Mouse (Mus musculus): ENCODE results near the gene Hc. TPM values are rescaled to one million over a fixed set of nuclear protein-coding genes. Genes with fewer than 3 reads are reported as not detected.

Hc gene
- polyA plus RNA-seq, 1 experiment from 2014 or later: not detected

- DNase-seq (ENCODE audit: low spot score) (no peak), ATAC-seq (ENCODE audit: insufficient number of reproducible peaks, low FRiP score, low TSS enrichment, low read depth) (no peak)
- Histone ChIP-seq H3K27ac (replicated peaks; ENCODE audit: low read depth, low read length) (no peak overlapping the region), H3K4me3 (ENCODE audit: low read depth, low read length) (no peak overlapping the region), H3K9me3 (ENCODE audit: control insufficient read depth, low read length) (no peaks in the 10 kb centered on the region), H3K4me2 (ENCODE audit: low read depth, severe bottlenecking) (no peak overlapping the region), H3K9ac (ENCODE audit: low read length) (no peak overlapping the region), H3K4me1 (ENCODE audit: control insufficient read depth, insufficient read depth, low read length) (no peaks in the 10 kb centered on the region), H3K27me3 (ENCODE audit: control insufficient read depth, insufficient read depth, low read length) (no peaks in the 10 kb centered on the region), H3K36me3 (ENCODE audit: control insufficient read depth, insufficient read depth, low read length) (no peaks in the 10 kb centered on the region)
- WGBS: 91% methylated on average over 9 of the region's 9 CpGs
Observed at GRCm38 (mm10) chr2:35038580-35039375, 22.5 kb downstream of the Hc start.

- no peaks in the 10 kb centered on the region for H3K9me3 ChIP-seq (ENCODE audit: control insufficient read depth, low read length)
- DNase-seq (ENCODE audit: low spot score): no peak
- H3K4me3 ChIP-seq (ENCODE audit: low read depth, low read length): no peak overlapping the region
- no peaks in the 10 kb centered on the region for H3K36me3 ChIP-seq (ENCODE audit: control insufficient read depth, insufficient read depth, low read length)
- H3K27me3 ChIP-seq (ENCODE audit: control insufficient read depth, insufficient read depth, low read length): no peaks in the 10 kb centered on the region
- H3K4me1 ChIP-seq (ENCODE audit: control insufficient read depth, insufficient read depth, low read length): no peaks in the 10 kb centered on the region
- no peak overlapping the region for H3K27ac ChIP-seq (replicated peaks; ENCODE audit: low read depth, low read length)
- WGBS: 86% methylated on average over 3 of the region's 3 CpGs
- H3K9ac ChIP-seq (ENCODE audit: low read length): no peak overlapping the region
- no peak for ATAC-seq (ENCODE audit: insufficient number of reproducible peaks, low FRiP score, low TSS enrichment, low read depth)
- no peak overlapping the region for H3K4me2 ChIP-seq (ENCODE audit: low read depth, severe bottlenecking)
Observed at GRCm38 (mm10) chr2:35024646-35025154, 36.5 kb downstream of the Hc start.

GRCm38 (mm10) chr2:35021806-35022205 is 39.4 kb downstream of the Hc start:
- Histone ChIP-seq H3K4me3 (ENCODE audit: low read depth, low read length) (no peak overlapping the region), H3K4me1 (ENCODE audit: control insufficient read depth, insufficient read depth, low read length) (no peaks in the 10 kb centered on the region), H3K36me3 (ENCODE audit: control insufficient read depth, insufficient read depth, low read length) (no peaks in the 10 kb centered on the region), H3K9ac (ENCODE audit: low read length) (no peak overlapping the region), H3K4me2 (ENCODE audit: low read depth, severe bottlenecking) (no peak overlapping the region), H3K9me3 (ENCODE audit: control insufficient read depth, low read length) (no peaks in the 10 kb centered on the region), H3K27ac (replicated peaks; ENCODE audit: low read depth, low read length) (no peak overlapping the region), H3K27me3 (ENCODE audit: control insufficient read depth, insufficient read depth, low read length) (no peaks in the 10 kb centered on the region)
- DNase-seq (ENCODE audit: low spot score) (no peak), ATAC-seq (ENCODE audit: insufficient number of reproducible peaks, low FRiP score, low TSS enrichment, low read depth) (no peak)
- 82% methylated on average over 5 of the region's 5 CpGs for WGBS

- H3K4me1 ChIP-seq (ENCODE audit: control insufficient read depth, insufficient read depth, low read length): no peaks in the 10 kb centered on the region
- no peaks in the 10 kb centered on the region for H3K27me3 ChIP-seq (ENCODE audit: control insufficient read depth, insufficient read depth, low read length)
- H3K9me3 ChIP-seq (ENCODE audit: control insufficient read depth, low read length): no peaks in the 10 kb centered on the region
- no peak overlapping the region for H3K27ac ChIP-seq (replicated peaks; ENCODE audit: low read depth, low read length)
- H3K4me2 ChIP-seq (ENCODE audit: low read depth, severe bottlenecking): no peak overlapping the region
- H3K4me3 ChIP-seq (ENCODE audit: low read depth, low read length): no peak overlapping the region
- H3K9ac ChIP-seq (ENCODE audit: low read length): no peak overlapping the region
- no peaks in the 10 kb centered on the region for H3K36me3 ChIP-seq (ENCODE audit: control insufficient read depth, insufficient read depth, low read length)
- DNase-seq (ENCODE audit: low spot score) (no peak), ATAC-seq (ENCODE audit: insufficient number of reproducible peaks, low FRiP score, low TSS enrichment, low read depth) (no peak)
- 43% methylated on average over 6 of the region's 6 CpGs for WGBS
Observed at GRCm38 (mm10) chr2:35015861-35016260, 45.4 kb downstream of the Hc start.

- Histone ChIP-seq H3K4me3 (ENCODE audit: low read depth, low read length) (no peak overlapping the region), H3K9me3 (ENCODE audit: control insufficient read depth, low read length) (no peaks in the 10 kb centered on the region), H3K4me2 (ENCODE audit: low read depth, severe bottlenecking) (no peak overlapping the region), H3K27me3 (ENCODE audit: control insufficient read depth, insufficient read depth, low read length) (no peaks in the 10 kb centered on the region), H3K27ac (replicated peaks; ENCODE audit: low read depth, low read length) (no peak overlapping the region), H3K4me1 (ENCODE audit: control insufficient read depth, insufficient read depth, low read length) (no peaks in the 10 kb centered on the region), H3K36me3 (ENCODE audit: control insufficient read depth, insufficient read depth, low read length) (no peaks in the 10 kb centered on the region), H3K9ac (ENCODE audit: low read length) (no peak overlapping the region)
- WGBS: 88% methylated on average over 8 of the region's 8 CpGs
- DNase-seq (ENCODE audit: low spot score) (no peak), ATAC-seq (ENCODE audit: insufficient number of reproducible peaks, low FRiP score, low TSS enrichment, low read depth) (no peak)
Observed at GRCm38 (mm10) chr2:35011649-35012048, 49.6 kb downstream of the Hc start.

- H3K4me3 ChIP-seq (ENCODE audit: low read depth, low read length): no peak overlapping the region
- no peaks in the 10 kb centered on the region for H3K4me1 ChIP-seq (ENCODE audit: control insufficient read depth, insufficient read depth, low read length)
- H3K36me3 ChIP-seq (ENCODE audit: control insufficient read depth, insufficient read depth, low read length): no peaks in the 10 kb centered on the region
- no peaks in the 10 kb centered on the region for H3K27me3 ChIP-seq (ENCODE audit: control insufficient read depth, insufficient read depth, low read length)
- WGBS: 85% methylated on average over 9 of the region's 9 CpGs
- H3K27ac ChIP-seq (replicated peaks; ENCODE audit: low read depth, low read length): no peak overlapping the region
- no peaks in the 10 kb centered on the region for H3K9me3 ChIP-seq (ENCODE audit: control insufficient read depth, low read length)
- H3K4me2 ChIP-seq (ENCODE audit: low read depth, severe bottlenecking): no peak overlapping the region
- ATAC-seq (ENCODE audit: insufficient number of reproducible peaks, low FRiP score, low TSS enrichment, low read depth) (no peak), DNase-seq (ENCODE audit: low spot score) (no peak)
- H3K9ac ChIP-seq (ENCODE audit: low read length): no peak overlapping the region
Observed at GRCm38 (mm10) chr2:34998956-34999355, 62.3 kb downstream of the Hc start.

- no peak for ATAC-seq (ENCODE audit: insufficient number of reproducible peaks, low FRiP score, low TSS enrichment, low read depth)
- 83% methylated on average over 5 of the region's 5 CpGs for WGBS
- no peak overlapping the region for H3K27ac ChIP-seq (replicated peaks; ENCODE audit: low read depth, low read length)
Observed at GRCm38 (mm10) chr2:34996506-34996905, 64.7 kb downstream of the Hc start.

GRCm38 (mm10) chr2:34993696-34994356 is 67.4 kb downstream of the Hc start:
- 89% methylated on average over 5 of the region's 5 CpGs for WGBS
- no peaks in the 10 kb centered on the region for H3K9me3 ChIP-seq (ENCODE audit: control insufficient read depth, low read length)
- no peaks in the 10 kb centered on the region for H3K36me3 ChIP-seq (ENCODE audit: control insufficient read depth, insufficient read depth, low read length)
- ATAC-seq (ENCODE audit: insufficient number of reproducible peaks, low FRiP score, low TSS enrichment, low read depth) (no peak), DNase-seq (ENCODE audit: low spot score) (no peak)
- H3K4me1 ChIP-seq (ENCODE audit: control insufficient read depth, insufficient read depth, low read length): no peaks in the 10 kb centered on the region
- no peak overlapping the region for H3K9ac ChIP-seq (ENCODE audit: low read length)
- H3K27me3 ChIP-seq (ENCODE audit: control insufficient read depth, insufficient read depth, low read length): no peaks in the 10 kb centered on the region
- no peak overlapping the region for H3K27ac ChIP-seq (replicated peaks; ENCODE audit: low read depth, low read length)
- H3K4me3 ChIP-seq (ENCODE audit: low read depth, low read length): no peak overlapping the region
- no peak overlapping the region for H3K4me2 ChIP-seq (ENCODE audit: low read depth, severe bottlenecking)

More at GRCm38 (mm10) chr2:34996506-34996905, 64.7 kb downstream of the Hc start:
- Histone ChIP-seq H3K4me2 (ENCODE audit: low read depth, severe bottlenecking) (no peak overlapping the region), H3K9me3 (ENCODE audit: control insufficient read depth, low read length) (no peaks in the 10 kb centered on the region), H3K4me1 (ENCODE audit: control insufficient read depth, insufficient read depth, low read length) (no peaks in the 10 kb centered on the region), H3K4me3 (ENCODE audit: low read depth, low read length) (no peak overlapping the region), H3K36me3 (ENCODE audit: control insufficient read depth, insufficient read depth, low read length) (no peaks in the 10 kb centered on the region), H3K9ac (ENCODE audit: low read length) (no peak overlapping the region), H3K27me3 (ENCODE audit: control insufficient read depth, insufficient read depth, low read length) (no peaks in the 10 kb centered on the region)
- no peak for DNase-seq (ENCODE audit: low spot score)
